Mouse (Mus musculus) bone marrow macrophage, adult 2 months (primary cell): ENCODE measurements around the gene Arhgef16.

Experiments
- CTCF ChIP-seq: IDR thresholded peaks from 2 replicates; pipeline ENCODE4 v1.5.1; 2012; ENCODE audit warnings: low read depth, mild to moderate bottlenecking, low read length, moderate library complexity
- POLR2A ChIP-seq: IDR thresholded peaks from 2 replicates; pipeline ENCODE4 v1.6.1; 2012; ENCODE audit warnings: mild to moderate bottlenecking, low read depth, low read length, borderline replicate concordance

GRCm38 (mm10) chr4:154279481-154279880 is 22.0 kb downstream of the Arhgef16 start:
- TF ChIP-seq CTCF (no peak), POLR2A (no peak)
